Mouse (Mus musculus) ES-Bruce4 (cell line): ENCODE measurements at regions not wholly inside any gene's neighbourhood (a gene's known extent, or its start where the extent isn't known, plus 50 kb on each side); places are given as distances from the start of the nearest gene placed in this dataset.

Experiments used
- CTCF ChIP-seq: IDR thresholded peaks from one replicate; pipeline ENCODE4 v1.8.1; 2011; ENCODE audit warnings: low read depth, low read length
- EP300 ChIP-seq: IDR thresholded peaks from 2 replicates; pipeline ENCODE4 v1.6.1; 2011; ENCODE audit warnings: low read depth, low read length; ENCODE audit not compliant: insufficient read depth
- POLR2A ChIP-seq: IDR thresholded peaks from one replicate; pipeline ENCODE4 v1.8.1; 2011; ENCODE audit warnings: low read length; ENCODE audit not compliant: insufficient read depth

- TF ChIP-seq CTCF: no peak
- no peak for TF ChIP-seq POLR2A
- TF ChIP-seq EP300: no peak
These were observed 466.2 kb downstream of the Zfp536 start for GRCm38 (mm10) chr7:37307191-37307590.
